Mouse (Mus musculus) hindbrain, embryonic 12.5 days (tissue): ENCODE data around the gene Sox6. TPM values are rescaled to one million over a fixed set of nuclear protein-coding genes. Genes with fewer than 3 reads are reported as not detected.

Experiments
- ATAC-seq: fragments of 200-750 bp; cut with Nextera tagmentation; 2 replicates; pipeline ENCODE4 v1.8.0; 2017; ENCODE audit warnings: moderate TSS enrichment; ENCODE audit not compliant: low FRiP score
- H3K27ac ChIP-seq: fragments of 300-500 bp; sonication (generic); 2 replicates; pipeline ENCODE4 v1.5.1; 2016; ENCODE audit warnings: mild to moderate bottlenecking
- H3K27me3 ChIP-seq: fragments of 300-500 bp; sonication (generic); 2 replicates; pipeline ENCODE4 v1.6.1; 2016; ENCODE audit warnings: mild to moderate bottlenecking
- H3K36me3 ChIP-seq: fragments of 300-500 bp; sonication (generic); 2 replicates; pipeline ENCODE4 v1.6.1; 2016; ENCODE audit warnings: mild to moderate bottlenecking
- H3K4me1 ChIP-seq: fragments of 300-500 bp; sonication (generic); 2 replicates; pipeline ENCODE4 v1.6.1; 2016
- H3K4me2 ChIP-seq: fragments of 300-500 bp; sonication (generic); replicated peaks from 2 replicates; pipeline ENCODE4 v1.6.1; 2016; ENCODE audit warnings: mild to moderate bottlenecking
- H3K4me3 ChIP-seq: fragments of 300-500 bp; sonication (generic); 2 replicates; pipeline ENCODE4 v1.5.1; 2016; ENCODE audit warnings: mild to moderate bottlenecking
- H3K9ac ChIP-seq: fragments of 300-500 bp; sonication (generic); 2 replicates; pipeline ENCODE4 v1.6.1; 2016; ENCODE audit warnings: mild to moderate bottlenecking, moderate library complexity
- H3K9me3 ChIP-seq: fragments of 300-500 bp; sonication (generic); replicated peaks from 2 replicates; pipeline ENCODE4 v1.6.1; 2016; ENCODE audit warnings: mild to moderate bottlenecking
- WGBS: fragments of 180-500 bp; shearing (Covaris S2); methylation state at CpG from one replicate; pipeline ENCODE4 v1.1.7; 2016; 5-methylcytosine and 5-hydroxymethylcytosine counted together
- polyA plus RNA-seq: library from polyadenylated mRNA; unstranded; fragments of >200 nt; fragmentation: Nextera tagmentation; extraction: Ambion mirVana; gene quantifications from 2 replicates; pipeline ENCODE4 v1.2.1, GENCODE M21; 2016

Sox6 gene
- polyA plus RNA-seq, 1 experiment from 2014 or later: 55.3 TPM

GRCm38 (mm10) chr7:115866698-115867500 is 171.7 kb downstream of the Sox6 start:
- Histone ChIP-seq H3K27ac (peak overlapping the region; percentile 57; the same call in 1 of the 2 replicates), H3K36me3 (no peaks in the 10 kb centered on the region), H3K9ac (no peak overlapping the region), H3K4me3 (no peak overlapping the region), H3K4me1 (peaks cover 28% of the 10 kb centered on the region), H3K4me2 (0 out of 2 replicates have a peak overlapping the region, but pooled peaks have one; percentile 3), H3K9me3 (no peaks in the 10 kb centered on the region), H3K27me3 (no peaks in the 10 kb centered on the region)
- WGBS: 25% methylated on average over 9 of the region's 9 CpGs
- ATAC-seq: no peak

- WGBS: 15% methylated on average over 9 of the region's 9 CpGs
Measured at GRCm38 (mm10) chr7:115865979-115866697, 172.5 kb downstream of the Sox6 start.

GRCm38 (mm10) chr7:115865231-115865630 is 173.4 kb downstream of the Sox6 start:
- H3K9me3 ChIP-seq: no peaks in the 10 kb centered on the region
- H3K9ac ChIP-seq: no peak overlapping the region
- no peaks in the 10 kb centered on the region for H3K36me3 ChIP-seq
- 45% methylated on average over 6 of the region's 6 CpGs for WGBS
- H3K27me3 ChIP-seq: no peaks in the 10 kb centered on the region
- ATAC-seq: no peak
- H3K27ac ChIP-seq: 0 out of 2 replicates have a peak overlapping the region, but pooled peaks have one; percentile 3
- no peak overlapping the region for H3K4me2 ChIP-seq
- peaks cover 28% of the 10 kb centered on the region for H3K4me1 ChIP-seq
- H3K4me3 ChIP-seq: no peak overlapping the region

More at GRCm38 (mm10) chr7:115865979-115866697, 172.5 kb downstream of the Sox6 start:
- Histone ChIP-seq H3K27me3 (no peaks in the 10 kb centered on the region), H3K9me3 (no peaks in the 10 kb centered on the region), H3K36me3 (no peaks in the 10 kb centered on the region), H3K4me1 (peaks cover 28% of the 10 kb centered on the region), H3K9ac (no peak overlapping the region), H3K4me3 (no peak overlapping the region), H3K27ac (no peak overlapping the region; the same call in 1 of the 2 replicates), H3K4me2 (0 out of 2 replicates have a peak overlapping the region, but pooled peaks have one; percentile 3)
- ATAC-seq: peak; percentile 56; the same call in 1 of the 2 replicates

- H3K4me2 ChIP-seq: no peak overlapping the region
- peaks cover 28% of the 10 kb centered on the region for H3K4me1 ChIP-seq
- WGBS: 41% methylated on average over 2 of the region's 2 CpGs
- H3K27ac ChIP-seq: no peak overlapping the region
- H3K9ac ChIP-seq: no peak overlapping the region
- no peaks in the 10 kb centered on the region for H3K36me3 ChIP-seq
- H3K27me3 ChIP-seq: no peaks in the 10 kb centered on the region
- no peak for ATAC-seq
- H3K4me3 ChIP-seq: no peak overlapping the region
- H3K9me3 ChIP-seq: no peaks in the 10 kb centered on the region
Measured at GRCm38 (mm10) chr7:115864411-115864810, 174.2 kb downstream of the Sox6 start.

- Histone ChIP-seq H3K9ac (no peak overlapping the region), H3K27me3 (no peaks in the 10 kb centered on the region), H3K36me3 (no peaks in the 10 kb centered on the region), H3K4me2 (no peak overlapping the region), H3K9me3 (no peaks in the 10 kb centered on the region), H3K4me3 (no peak overlapping the region), H3K27ac (no peak overlapping the region), H3K4me1 (no peaks in the 10 kb centered on the region)
- WGBS: 71% methylated on average over 9 of the region's 9 CpGs
- no peak for ATAC-seq
Measured at GRCm38 (mm10) chr7:115859691-115860401, 178.8 kb downstream of the Sox6 start.

- ATAC-seq: no peak
- Histone ChIP-seq H3K9ac (no peak overlapping the region), H3K4me3 (no peak overlapping the region), H3K9me3 (no peaks in the 10 kb centered on the region), H3K27ac (no peak overlapping the region), H3K4me2 (no peak overlapping the region), H3K27me3 (no peaks in the 10 kb centered on the region), H3K4me1 (no peaks in the 10 kb centered on the region), H3K36me3 (no peaks in the 10 kb centered on the region)
- 89% methylated on average over 4 of the region's 4 CpGs for WGBS
Measured at GRCm38 (mm10) chr7:115851131-115851530, 187.5 kb downstream of the Sox6 start.

- Histone ChIP-seq H3K9ac (no peak overlapping the region), H3K27ac (no peak overlapping the region), H3K4me2 (no peak overlapping the region), H3K9me3 (no peaks in the 10 kb centered on the region), H3K27me3 (no peaks in the 10 kb centered on the region), H3K4me1 (no peaks in the 10 kb centered on the region), H3K36me3 (no peaks in the 10 kb centered on the region), H3K4me3 (no peak overlapping the region)
- 87% methylated on average over 4 of the region's 4 CpGs for WGBS
- no peak for ATAC-seq
Measured at GRCm38 (mm10) chr7:115845791-115846366, 192.7 kb downstream of the Sox6 start.

GRCm38 (mm10) chr7:115844910-115845309 is 193.7 kb downstream of the Sox6 start:
- no peak for ATAC-seq
- 88% methylated on average over 3 of the region's 3 CpGs for WGBS
- Histone ChIP-seq H3K36me3 (no peaks in the 10 kb centered on the region), H3K4me2 (no peak overlapping the region), H3K4me3 (no peak overlapping the region), H3K9ac (no peak overlapping the region), H3K27ac (no peak overlapping the region), H3K9me3 (no peaks in the 10 kb centered on the region), H3K4me1 (no peaks in the 10 kb centered on the region), H3K27me3 (no peaks in the 10 kb centered on the region)

- ATAC-seq: no peak
- no peak overlapping the region for H3K27ac ChIP-seq
Measured at GRCm38 (mm10) chr7:115844431-115844830, 194.2 kb downstream of the Sox6 start.

GRCm38 (mm10) chr7:115842251-115842650 is 196.3 kb downstream of the Sox6 start:
- Histone ChIP-seq H3K4me2 (no peak overlapping the region), H3K27me3 (no peaks in the 10 kb centered on the region), H3K27ac (no peak overlapping the region), H3K36me3 (no peaks in the 10 kb centered on the region), H3K9me3 (no peaks in the 10 kb centered on the region), H3K4me1 (no peaks in the 10 kb centered on the region), H3K4me3 (no peak overlapping the region), H3K9ac (no peak overlapping the region)
- no peak for ATAC-seq

More at GRCm38 (mm10) chr7:115844431-115844830, 194.2 kb downstream of the Sox6 start:
- no peak overlapping the region for H3K4me3 ChIP-seq
- H3K36me3 ChIP-seq: no peaks in the 10 kb centered on the region
- no peaks in the 10 kb centered on the region for H3K27me3 ChIP-seq
- no peaks in the 10 kb centered on the region for H3K9me3 ChIP-seq
- H3K4me1 ChIP-seq: no peaks in the 10 kb centered on the region
- H3K9ac ChIP-seq: no peak overlapping the region
- 89% methylated on average over 6 of the region's 6 CpGs for WGBS
- no peak overlapping the region for H3K4me2 ChIP-seq

GRCm38 (mm10) chr7:115840613-115841012 is 198.0 kb downstream of the Sox6 start:
- Histone ChIP-seq H3K27ac (no peak overlapping the region), H3K36me3 (no peaks in the 10 kb centered on the region), H3K4me3 (no peak overlapping the region), H3K9me3 (no peaks in the 10 kb centered on the region), H3K27me3 (no peaks in the 10 kb centered on the region), H3K9ac (no peak overlapping the region), H3K4me2 (no peak overlapping the region), H3K4me1 (no peaks in the 10 kb centered on the region)
- ATAC-seq: no peak
- 70% methylated on average over 3 of the region's 3 CpGs for WGBS

GRCm38 (mm10) chr7:115835005-115835404 is 203.6 kb downstream of the Sox6 start:
- H3K4me1 ChIP-seq: peaks cover 15% of the 10 kb centered on the region
- no peak overlapping the region for H3K4me3 ChIP-seq
- no peaks in the 10 kb centered on the region for H3K36me3 ChIP-seq
- no peak overlapping the region for H3K27ac ChIP-seq
- H3K27me3 ChIP-seq: no peaks in the 10 kb centered on the region
- no peak overlapping the region for H3K9ac ChIP-seq
- WGBS: 71% methylated on average over 3 of the region's 3 CpGs
- H3K4me2 ChIP-seq: no peak overlapping the region
- H3K9me3 ChIP-seq: no peaks in the 10 kb centered on the region
- ATAC-seq: no peak
